Mouse (Mus musculus): ENCODE measurements at regions not wholly inside any gene's neighbourhood (a gene's known extent, or its start where the extent isn't known, plus 50 kb on each side); places are given as distances from the start of the nearest gene placed in this dataset.

DNA sequence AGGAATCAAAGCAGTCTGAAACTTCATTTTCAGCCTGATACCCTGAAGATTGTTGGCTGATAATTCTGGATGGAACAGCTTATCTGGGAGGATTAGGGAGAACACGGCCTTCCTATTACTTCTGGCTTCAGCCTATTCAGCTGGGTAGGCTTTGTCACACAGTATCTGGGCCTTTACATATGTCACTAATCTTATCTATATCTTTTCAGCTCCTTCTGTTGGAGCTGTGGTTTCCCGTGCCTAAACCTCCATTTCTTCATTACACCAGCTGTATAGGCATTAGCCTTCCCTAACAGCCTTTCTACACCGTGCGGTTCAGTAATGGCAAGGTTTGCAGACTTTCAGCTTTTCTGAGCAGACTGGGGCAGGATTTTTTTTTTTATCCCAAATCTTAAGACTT lies 61.9 kb upstream of the Tle4 start:
- DNase-seq, result no peak

DNA sequence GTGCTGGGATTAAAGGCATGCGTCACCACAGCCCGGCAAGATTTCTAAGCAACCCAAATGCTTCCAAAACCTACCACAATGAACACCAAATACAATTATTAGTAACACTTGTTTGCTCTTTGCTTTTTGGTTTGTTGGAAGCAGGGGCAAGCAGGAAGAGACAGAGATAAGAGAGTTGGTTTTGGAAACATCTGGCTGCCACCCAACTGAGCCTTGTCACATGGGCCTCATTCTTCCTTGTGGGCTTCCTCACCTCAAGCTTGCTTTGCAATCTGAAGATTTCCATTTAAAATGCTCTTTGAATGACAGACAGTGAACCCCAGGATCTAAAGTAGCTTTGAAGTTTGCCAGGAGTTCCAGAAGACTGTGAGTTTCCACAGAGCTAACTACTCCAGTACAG lies 60.6 kb upstream of the Tle4 start:
- DNase-seq, result no peak

DNA sequence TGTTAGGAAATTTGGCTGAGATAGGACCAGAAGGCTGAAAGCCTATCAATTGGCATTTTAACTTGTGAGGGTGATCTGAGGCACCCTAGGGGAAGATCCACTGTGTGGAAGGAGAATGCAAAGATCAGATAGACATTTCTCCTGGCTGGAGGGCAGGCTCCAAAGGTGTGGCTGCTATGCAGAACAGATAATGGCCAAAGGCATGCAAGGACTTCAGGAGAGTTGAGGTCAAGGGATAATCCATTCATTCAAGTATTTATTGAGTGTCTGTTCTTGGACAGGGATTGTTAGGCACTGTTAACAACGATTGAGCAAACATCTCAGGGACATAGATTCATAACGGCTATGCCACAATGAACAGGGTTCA lies 58.2 kb upstream of the Tle4 start:
- no peak for DNase-seq

DNA sequence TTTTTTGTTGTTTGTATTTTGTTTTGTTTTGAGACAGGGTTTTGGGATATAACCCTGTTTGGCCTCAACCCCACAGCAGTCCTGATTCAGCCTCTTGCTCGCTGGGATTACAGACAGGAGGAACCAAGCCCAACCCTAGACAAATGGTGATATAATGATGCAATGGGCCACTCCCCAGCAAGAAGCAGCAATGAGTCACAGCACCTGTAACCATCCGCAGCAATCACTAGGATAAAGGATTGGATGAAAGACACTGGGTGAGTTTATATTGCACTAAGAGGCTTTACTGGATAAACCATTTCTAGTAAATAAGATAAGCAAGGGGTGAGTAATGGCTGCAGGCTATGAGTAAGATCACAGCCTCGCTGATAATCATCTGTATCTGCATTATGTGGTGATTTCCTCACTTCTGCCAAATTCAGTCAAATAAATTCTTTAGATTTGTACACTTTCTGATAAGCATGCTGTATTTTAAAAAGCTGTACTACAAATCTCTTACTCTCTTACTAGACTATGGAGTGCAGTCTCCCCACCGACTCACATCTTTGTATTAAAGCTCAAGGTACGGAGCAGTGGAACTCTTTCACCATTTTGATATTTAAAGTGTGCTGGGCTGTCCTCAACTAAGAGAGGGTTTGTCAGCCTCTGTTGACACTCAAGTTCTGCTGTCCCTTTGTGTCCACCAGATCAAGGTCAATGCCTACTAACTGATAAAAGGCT lies 57.6 kb upstream of the Tle4 start:
- DNase-seq, result no peak
